Mouse (Mus musculus): Measurements from ENCODE around the gene Pcgf2. TPM values are rescaled to one million over a fixed set of nuclear protein-coding genes. Genes with fewer than 3 reads are reported as not detected.

Pcgf2 gene
- polyA plus RNA-seq, 1 experiment from 2014 or later = 18.6 TPM

DNA sequence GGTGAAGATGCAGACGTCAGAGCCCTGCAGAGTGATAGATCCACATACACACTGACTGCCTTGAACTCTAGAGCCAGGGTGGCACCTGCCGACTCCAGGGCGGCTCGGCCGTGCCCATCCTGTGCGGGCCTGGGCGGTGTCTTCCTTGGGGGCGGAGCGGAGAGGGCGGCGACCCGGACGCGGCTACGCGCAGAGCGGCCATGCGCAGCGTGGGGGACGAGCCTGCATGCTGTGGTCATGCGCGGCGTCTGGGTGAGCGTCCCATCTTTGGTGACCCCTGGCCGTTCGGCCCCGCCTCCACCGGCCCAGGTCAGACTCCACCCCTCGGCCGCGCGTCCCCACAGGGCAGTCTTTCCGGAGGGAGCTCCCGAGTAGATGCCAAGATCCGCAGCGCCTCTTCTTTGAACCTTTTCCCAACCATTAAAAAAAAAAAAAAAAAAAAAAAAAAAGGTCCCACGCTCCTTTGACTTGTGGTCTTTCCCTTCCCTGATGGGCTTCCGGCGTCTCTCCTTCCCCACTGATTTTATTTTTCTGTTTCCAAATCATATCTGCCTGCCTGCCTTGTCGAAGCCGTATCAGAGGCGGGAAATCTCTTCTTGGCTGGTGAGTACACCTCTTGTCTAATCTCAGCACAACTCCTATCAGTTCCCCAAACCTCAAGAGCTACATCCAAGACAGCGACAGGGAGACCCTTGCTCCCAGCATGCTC, 14.5 kb downstream of the Pcgf2 start, which contains the start of gene Cisd3:
Cisd3 (plus strand) TSS at position 214 of the 709 bp plus-strand sequence.
- WGBS = 1% methylated on average over 43 of the region's 43 CpGs
- peak; percentile 86 for DNase-seq (ENCODE audit: low spot score)

DNA sequence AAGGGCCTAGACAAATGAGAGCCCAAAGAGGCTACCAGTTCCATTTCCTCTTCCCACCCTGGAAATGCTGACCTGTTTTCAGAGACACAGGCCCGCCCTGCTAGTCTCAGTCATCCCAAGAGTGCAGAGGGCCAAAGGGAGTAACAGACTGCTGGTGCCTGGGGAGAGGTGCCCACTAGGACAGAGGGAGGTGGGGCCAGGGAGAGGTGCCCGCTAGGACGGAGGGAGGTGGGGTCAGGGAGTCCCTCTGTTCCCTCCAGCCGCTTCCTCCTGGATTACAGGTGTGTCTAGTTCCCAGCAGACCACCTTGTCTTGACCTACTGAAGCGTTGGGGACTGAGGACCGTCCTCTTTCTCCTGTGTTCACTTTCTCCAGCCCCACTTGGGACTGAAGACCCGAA, 15.5 kb downstream of the Pcgf2 start:
- WGBS = 42% methylated on average over 7 of the region's 7 CpGs
- Histone ChIP-seq H3K27ac (replicated peaks) (peak overlapping the region; percentile 71; the same call in 1 of the 2 replicates), H3K36me3 (peaks cover 64% of the 10 kb centered on the region), H3K4me3 (peak overlapping the region; percentile 47; the same call in 1 of the 2 replicates), H3K4me1 (peaks cover 37% of the 10 kb centered on the region), H3K27me3 (ENCODE audit: low read depth, poor library complexity, severe bottlenecking) (no peaks in the 10 kb centered on the region), H3K9me3 (replicated peaks) (no peaks in the 10 kb centered on the region)
- DNase-seq (ENCODE audit: low spot score) = no peak

More for the DNA sequence above, 14.5 kb downstream of the Pcgf2 start, which contains the start of gene Cisd3:
- H3K4me3 ChIP-seq = peak within 1 kb of the TSS; percentile 47
- H3K9me3 ChIP-seq (replicated peaks) = no peaks in the 10 kb centered on the region
- peaks cover 64% of the 10 kb centered on the region for H3K36me3 ChIP-seq
- peaks cover 36% of the 10 kb centered on the region for H3K4me1 ChIP-seq
- H3K27me3 ChIP-seq (ENCODE audit: low read depth, poor library complexity, severe bottlenecking) = no peaks in the 10 kb centered on the region
- peak within 1 kb of the TSS; percentile 71 for H3K27ac ChIP-seq (replicated peaks)

DNA sequence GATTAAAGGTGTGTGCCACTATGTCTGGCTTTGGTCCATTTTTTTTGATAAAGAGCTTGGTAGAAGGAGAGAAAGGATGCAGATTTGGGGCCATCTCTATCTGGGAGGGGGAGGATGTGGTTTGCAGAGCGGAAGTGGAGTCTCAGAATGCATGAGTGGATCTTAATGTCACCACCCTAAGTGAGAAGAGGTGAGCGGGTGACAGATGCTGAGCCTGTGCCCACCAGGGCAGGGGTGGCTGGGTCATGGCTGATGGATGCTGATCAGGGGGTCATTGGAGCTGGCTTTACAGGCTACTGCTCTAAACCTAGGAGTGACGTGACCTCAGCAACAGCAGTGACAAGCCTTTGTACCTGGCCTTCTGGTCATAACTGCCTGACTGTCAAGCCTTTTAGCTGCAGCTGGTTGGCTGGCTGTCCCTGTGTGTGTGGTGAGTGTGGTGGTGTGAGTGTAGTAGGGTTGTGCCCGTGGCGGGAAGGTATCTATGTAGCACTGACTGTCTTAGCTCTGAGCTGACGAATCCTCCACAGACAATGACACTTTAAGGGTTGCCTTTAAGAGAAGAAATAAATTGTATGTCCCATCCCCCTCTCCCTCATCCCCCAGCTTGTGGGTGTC, 16.1 kb downstream of the Pcgf2 start:
- Histone ChIP-seq H3K4me3 (peak overlapping the region; percentile 20; the same call in 1 of the 2 replicates), H3K36me3 (peaks cover 66% of the 10 kb centered on the region), H3K9me3 (replicated peaks) (no peaks in the 10 kb centered on the region), H3K27ac (replicated peaks) (no peak overlapping the region), H3K4me1 (peaks cover 37% of the 10 kb centered on the region), H3K27me3 (ENCODE audit: low read depth, poor library complexity, severe bottlenecking) (no peaks in the 10 kb centered on the region)
- 79% methylated on average over 6 of the region's 6 CpGs for WGBS
- no peak for DNase-seq (ENCODE audit: low spot score)

DNA sequence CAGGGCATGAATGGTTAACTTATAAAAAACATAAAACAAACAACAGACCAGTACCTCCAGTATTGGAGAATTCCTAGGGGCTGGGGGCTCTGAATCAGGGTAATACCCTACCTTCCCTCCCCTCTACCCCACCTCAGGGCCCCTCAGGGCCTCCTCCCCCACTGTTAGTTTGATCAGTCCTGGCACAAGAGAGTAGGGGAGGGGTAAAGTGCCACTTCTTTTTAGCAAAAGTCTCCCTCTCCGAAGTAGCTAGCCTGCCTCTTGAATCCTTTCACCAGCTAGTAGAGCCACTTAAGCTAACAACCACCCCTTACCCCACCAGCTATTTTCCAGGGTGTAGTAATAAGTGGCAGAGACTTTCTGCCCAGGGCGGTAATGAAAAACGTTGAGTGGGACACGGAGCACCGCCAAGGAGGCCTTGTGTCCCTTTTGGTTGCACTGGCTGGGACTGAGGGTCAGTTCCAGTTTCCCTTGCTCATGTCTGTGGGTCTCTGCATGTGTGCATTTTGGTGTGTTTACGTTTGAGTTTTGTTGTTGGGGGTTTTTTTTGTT, 17.7 kb downstream of the Pcgf2 start:
- Histone ChIP-seq H3K9me3 (replicated peaks) (no peaks in the 10 kb centered on the region), H3K36me3 (peaks cover 66% of the 10 kb centered on the region), H3K27ac (replicated peaks) (no peak overlapping the region), H3K27me3 (ENCODE audit: low read depth, poor library complexity, severe bottlenecking) (no peaks in the 10 kb centered on the region), H3K4me3 (no peak overlapping the region), H3K4me1 (peaks cover 53% of the 10 kb centered on the region)
- WGBS = 86% methylated on average over 6 of the region's 6 CpGs
- no peak for DNase-seq (ENCODE audit: low spot score)

DNA sequence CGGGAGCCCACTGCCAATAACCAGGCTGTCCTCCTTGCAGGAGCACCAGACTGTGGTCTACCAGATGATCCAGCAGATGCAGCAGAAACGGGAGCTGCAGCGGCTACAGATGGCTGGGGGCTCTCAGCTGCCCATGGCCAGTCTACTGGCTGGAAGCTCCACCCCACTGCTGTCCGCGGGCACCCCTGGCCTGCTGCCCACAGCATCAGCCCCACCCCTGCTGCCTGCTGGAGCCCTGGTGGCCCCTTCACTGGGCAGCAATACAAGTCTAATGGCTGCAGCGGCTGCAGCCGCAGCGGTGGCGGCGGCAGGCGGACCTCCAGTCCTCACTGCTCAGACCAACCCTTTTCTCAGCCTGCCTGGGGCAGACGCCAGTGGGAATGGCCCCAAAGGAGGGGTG, 19.9 kb downstream of the Pcgf2 start:
- H3K27me3 ChIP-seq (ENCODE audit: low read depth, poor library complexity, severe bottlenecking) = no peaks in the 10 kb centered on the region; the same call in 1 of the 2 replicates
- H3K36me3 ChIP-seq = peaks cover 83% of the 10 kb centered on the region
- no peak for DNase-seq (ENCODE audit: low spot score)
- H3K4me1 ChIP-seq = peaks cover 58% of the 10 kb centered on the region
- 90% methylated on average over 12 of the region's 12 CpGs for WGBS
- no peak overlapping the region for H3K4me3 ChIP-seq
- H3K27ac ChIP-seq (replicated peaks) = no peak overlapping the region
- no peaks in the 10 kb centered on the region for H3K9me3 ChIP-seq (replicated peaks)

DNA sequence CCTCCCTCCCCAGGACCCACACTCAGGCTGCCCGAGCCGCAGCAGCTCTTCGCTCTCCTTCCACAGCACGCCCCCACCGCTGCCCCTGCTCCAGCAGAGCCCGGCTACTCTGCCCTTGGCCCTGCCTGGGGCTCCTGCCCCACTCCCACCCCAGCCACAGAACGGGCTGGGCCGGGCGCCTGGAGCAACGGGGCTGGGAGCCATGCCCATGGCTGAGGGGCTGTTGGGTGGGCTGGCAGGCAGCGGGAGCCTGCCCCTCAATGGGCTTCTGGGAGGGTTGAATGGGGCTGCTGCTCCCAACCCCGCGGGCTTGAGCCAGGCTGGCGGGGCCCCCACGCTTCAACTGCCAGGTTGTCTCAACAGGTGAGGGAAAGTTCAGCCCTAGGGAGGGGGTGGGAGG, 22.0 kb downstream of the Pcgf2 start:
- Histone ChIP-seq H3K36me3 (peaks cover 95% of the 10 kb centered on the region), H3K4me1 (peaks cover 44% of the 10 kb centered on the region), H3K27me3 (ENCODE audit: low read depth, poor library complexity, severe bottlenecking) (peaks cover 4% of the 10 kb centered on the region; the same call in 1 of the 2 replicates), H3K4me3 (peak overlapping the region; percentile 27), H3K9me3 (replicated peaks) (no peaks in the 10 kb centered on the region), H3K27ac (replicated peaks) (peak overlapping the region; percentile 75)
- no peak for DNase-seq (ENCODE audit: low spot score)
- 69% methylated on average over 15 of the region's 15 CpGs for WGBS

DNA sequence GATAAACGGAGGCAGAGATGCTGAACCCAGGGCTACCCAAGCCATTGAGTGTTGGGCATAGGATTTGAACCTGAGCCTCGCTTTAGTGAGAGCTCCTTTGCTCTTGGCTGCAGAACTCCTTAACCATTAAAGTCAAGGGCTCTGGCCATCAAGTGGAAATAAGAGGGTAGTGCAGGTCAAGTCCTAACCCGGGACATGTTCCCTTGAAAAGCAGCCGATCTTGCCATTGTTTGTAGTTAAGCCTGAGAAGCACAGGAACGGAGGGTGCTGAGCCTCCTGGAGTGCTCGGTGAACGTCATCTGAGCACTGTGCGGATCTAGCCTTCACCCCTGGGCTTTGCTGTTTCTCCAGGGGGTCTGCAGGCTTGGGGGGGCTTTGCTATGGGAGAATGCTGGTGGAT, 22.5 kb downstream of the Pcgf2 start:
- Histone ChIP-seq H3K36me3 (peaks cover 98% of the 10 kb centered on the region), H3K27me3 (ENCODE audit: low read depth, poor library complexity, severe bottlenecking) (peaks cover 4% of the 10 kb centered on the region; the same call in 1 of the 2 replicates), H3K27ac (replicated peaks) (peak overlapping the region; percentile 75), H3K4me1 (peaks cover 44% of the 10 kb centered on the region), H3K4me3 (peak overlapping the region; percentile 27), H3K9me3 (replicated peaks) (no peaks in the 10 kb centered on the region)
- WGBS = 25% methylated on average over 8 of the region's 8 CpGs
- no peak for DNase-seq (ENCODE audit: low spot score)

DNA sequence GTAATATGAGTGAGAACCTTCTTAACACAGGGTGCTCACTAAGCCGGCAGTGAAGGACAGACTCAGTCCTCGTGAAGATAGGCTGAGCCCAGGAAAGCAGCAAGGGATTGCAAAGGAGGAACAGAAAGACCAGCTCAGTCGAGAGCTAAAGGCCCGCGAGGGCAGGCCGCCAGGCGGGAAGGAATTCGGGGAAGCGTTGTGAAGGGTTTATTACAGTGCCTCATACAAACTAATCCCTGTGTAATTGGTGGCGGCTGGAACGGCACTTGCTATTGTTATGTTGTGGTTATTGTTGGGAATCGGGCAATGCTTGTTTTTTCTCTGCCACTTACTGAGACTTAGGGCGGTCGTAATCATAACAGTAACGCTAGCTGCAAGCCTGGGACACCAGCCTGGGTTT, 22.9 kb downstream of the Pcgf2 start:
- no peak for DNase-seq (ENCODE audit: low spot score)
- H3K27me3 ChIP-seq (ENCODE audit: low read depth, poor library complexity, severe bottlenecking) = peaks cover 4% of the 10 kb centered on the region; the same call in 1 of the 2 replicates
- H3K9me3 ChIP-seq (replicated peaks) = no peaks in the 10 kb centered on the region
- peak overlapping the region; percentile 75; the same call in 1 of the 2 replicates for H3K27ac ChIP-seq (replicated peaks)
- peaks cover 44% of the 10 kb centered on the region for H3K4me1 ChIP-seq
- H3K36me3 ChIP-seq = peaks cover 99% of the 10 kb centered on the region
- 0 out of 2 replicates have a peak overlapping the region, but pooled peaks have one; percentile 27 for H3K4me3 ChIP-seq
- WGBS = 50% methylated on average over 15 of the region's 15 CpGs

DNA sequence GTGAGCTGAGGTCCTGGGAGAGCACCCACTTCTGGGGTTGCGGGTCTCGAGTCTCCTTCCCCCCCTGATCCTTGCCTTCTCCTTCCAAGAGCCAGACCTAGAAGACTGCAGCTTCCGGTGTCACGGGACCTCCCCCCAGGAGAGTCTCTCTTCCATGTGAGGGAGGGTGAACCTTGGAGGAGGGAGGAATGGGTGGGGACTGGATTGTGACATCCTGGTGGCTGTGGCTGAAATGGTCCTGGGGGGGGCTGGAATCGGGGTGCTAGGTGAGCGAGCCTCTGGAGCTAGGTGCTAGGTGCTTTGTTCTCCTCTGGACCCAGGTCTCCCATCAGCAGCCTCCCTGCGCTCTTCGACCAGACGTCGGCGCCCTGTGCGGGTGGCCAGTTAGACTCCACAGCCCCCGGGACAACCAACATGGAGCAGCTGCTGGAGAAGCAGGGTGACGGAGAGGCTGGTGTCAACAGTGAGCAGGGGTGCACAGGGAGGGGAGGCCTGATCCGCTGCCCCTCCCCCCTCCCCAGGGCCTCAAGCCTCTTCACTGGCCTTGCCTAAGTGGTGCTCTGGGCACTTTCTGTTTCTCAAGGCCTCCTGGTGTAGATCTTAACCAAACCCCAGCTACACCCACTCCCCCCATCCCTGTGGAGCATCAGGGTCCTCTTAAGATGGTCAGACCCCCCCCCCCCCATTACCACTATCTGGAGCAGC, 24.1 kb downstream of the Pcgf2 start:
- Histone ChIP-seq H3K27ac (replicated peaks) (peak overlapping the region; percentile 46), H3K9me3 (replicated peaks) (no peaks in the 10 kb centered on the region), H3K4me1 (peaks cover 47% of the 10 kb centered on the region), H3K4me3 (no peak overlapping the region), H3K27me3 (ENCODE audit: low read depth, poor library complexity, severe bottlenecking) (peaks cover 4% of the 10 kb centered on the region; the same call in 1 of the 2 replicates), H3K36me3 (peaks cover 99% of the 10 kb centered on the region)
- WGBS = 75% methylated on average over 15 of the region's 15 CpGs
- DNase-seq (ENCODE audit: low spot score) = no peak

DNA sequence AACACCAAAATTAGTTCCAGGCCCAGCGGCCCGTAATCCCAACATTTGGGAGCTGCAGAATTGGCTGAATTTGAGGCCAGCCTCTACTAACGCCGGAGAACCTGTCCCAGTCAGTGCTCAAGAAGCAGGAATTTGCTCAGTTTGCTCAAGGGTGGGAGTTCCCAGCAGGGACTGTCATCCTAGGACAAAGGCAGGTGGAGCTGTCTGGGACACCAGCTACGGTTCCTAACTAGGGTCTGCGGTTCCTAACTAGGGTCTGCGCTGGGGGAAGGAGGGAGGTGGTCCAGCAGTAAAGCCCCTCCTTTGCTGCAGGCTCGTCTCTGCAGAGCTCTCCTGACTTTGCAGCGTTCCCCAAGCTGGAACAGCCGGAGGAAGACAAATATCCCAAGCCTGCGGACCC, 27.1 kb downstream of the Pcgf2 start:
- Histone ChIP-seq H3K9me3 (replicated peaks) (no peaks in the 10 kb centered on the region), H3K4me1 (peaks cover 62% of the 10 kb centered on the region), H3K27ac (replicated peaks) (no peak overlapping the region), H3K4me3 (no peak overlapping the region), H3K27me3 (ENCODE audit: low read depth, poor library complexity, severe bottlenecking) (peaks cover 4% of the 10 kb centered on the region; the same call in 1 of the 2 replicates), H3K36me3 (peaks cover 100% of the 10 kb centered on the region)
- WGBS = 75% methylated on average over 11 of the region's 11 CpGs
- DNase-seq (ENCODE audit: low spot score) = no peak

DNA sequence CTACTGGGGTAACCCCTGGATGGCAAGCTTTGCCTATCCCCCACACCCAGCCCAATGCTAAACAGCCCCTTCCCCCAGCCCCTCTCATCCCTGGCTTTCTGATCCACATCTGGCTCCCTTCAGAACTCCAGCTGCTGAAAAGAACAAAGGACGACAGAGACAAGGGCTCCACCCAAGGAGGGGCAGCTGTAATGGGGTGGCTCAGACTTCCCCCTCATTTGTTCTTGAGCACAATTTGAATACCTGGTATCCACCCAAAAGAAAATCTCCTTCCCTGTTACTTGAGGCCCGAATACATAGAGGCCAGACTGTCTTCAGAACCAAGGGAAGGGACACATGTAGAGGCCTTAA, 29.1 kb downstream of the Pcgf2 start:
- no peak overlapping the region for H3K27ac ChIP-seq (replicated peaks)
- H3K9me3 ChIP-seq (replicated peaks) = no peaks in the 10 kb centered on the region
- WGBS = 28% methylated on average over 2 of the region's 2 CpGs
- peaks cover 100% of the 10 kb centered on the region for H3K36me3 ChIP-seq
- H3K4me1 ChIP-seq = peaks cover 46% of the 10 kb centered on the region
- peaks cover 4% of the 10 kb centered on the region; the same call in 1 of the 2 replicates for H3K27me3 ChIP-seq (ENCODE audit: low read depth, poor library complexity, severe bottlenecking)
- DNase-seq (ENCODE audit: low spot score) = no peak
- no peak overlapping the region for H3K4me3 ChIP-seq
